Mouse (Mus musculus): Measurements from ENCODE around the gene Gps2. TPM values are rescaled to one million over a fixed set of nuclear protein-coding genes. Genes with fewer than 3 reads are reported as not detected.
"Not testable (repeated sequence)": the region's sequence is repeated elsewhere in the genome, so short reads cannot be mapped to it uniquely, and the experiment has no call there.

Gps2 gene
- polyA plus RNA-seq, 1 experiment = 37.3 TPM

DNA sequence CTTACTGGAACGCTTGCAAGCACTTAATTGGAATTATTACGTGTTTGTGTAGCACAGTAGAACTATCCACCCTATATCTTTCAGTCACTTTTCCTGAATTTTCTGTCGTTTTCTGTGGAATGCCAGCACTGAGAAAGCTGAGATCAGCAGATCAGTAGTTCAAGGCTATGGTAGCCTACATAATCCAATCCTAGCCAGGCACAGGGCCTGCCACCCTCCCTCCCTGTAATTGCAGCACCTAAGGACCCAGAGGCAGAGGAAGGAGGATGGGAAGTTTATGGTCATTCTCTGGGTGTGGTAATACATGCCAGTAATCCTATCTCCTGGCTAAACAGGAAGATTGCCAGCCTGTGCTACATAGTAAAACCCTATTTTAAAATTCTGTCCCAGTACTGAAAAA lies 9.1 kb downstream of the Gps2 start:
- Histone ChIP-seq H3K79me3 (ENCODE audit: low read depth) (peaks cover 29% of the 10 kb centered on the region), H3K27me3 (ENCODE audit: control insufficient read depth, insufficient read depth, insufficient read length) (no peaks in the 10 kb centered on the region), H3K4me3 (ENCODE audit: insufficient read depth, poor library complexity, severe bottlenecking) (no peak overlapping the region), H3ac (ENCODE audit: control insufficient read depth, insufficient read length, low read depth) (peak overlapping the region; percentile 30), H3K36me3 (ENCODE audit: control insufficient read depth, insufficient read depth) (peaks cover 24% of the 10 kb centered on the region), H3K79me2 (ENCODE audit: control insufficient read depth, insufficient read depth) (peaks cover 39% of the 10 kb centered on the region)
- no peak for TF ChIP-seq FOSL1 (IDR thresholded peaks at IDR 0.05; ENCODE audit: insufficient read depth, low read length, poor library complexity, severe bottlenecking)

DNA sequence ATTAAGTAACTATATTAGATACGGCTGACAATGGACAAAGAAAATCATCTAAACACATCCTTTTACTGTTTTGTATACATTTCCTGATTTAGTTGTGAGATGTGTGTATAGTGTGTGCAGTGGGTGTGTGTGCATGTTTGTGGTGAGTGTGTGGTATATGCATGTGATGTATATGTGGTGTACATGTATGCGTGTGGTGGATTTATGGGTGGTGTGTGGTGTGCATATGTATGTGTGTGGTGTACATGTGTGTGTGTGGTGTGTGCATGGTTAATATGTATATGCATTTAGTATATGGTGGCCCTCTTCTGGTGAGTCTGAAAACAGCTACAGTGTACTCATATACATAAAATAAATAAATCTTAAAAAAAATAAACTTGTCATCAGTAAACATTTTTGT lies 13.8 kb downstream of the Gps2 start:
- H3K79me3 ChIP-seq (ENCODE audit: low read depth) = no peaks in the 10 kb centered on the region
- peaks cover under 1% of the 10 kb centered on the region for H3K79me2 ChIP-seq (ENCODE audit: control insufficient read depth, insufficient read depth)
- H3K27me3 ChIP-seq (ENCODE audit: control insufficient read depth, insufficient read depth, insufficient read length) = no peaks in the 10 kb centered on the region
- no peak overlapping the region for H3K4me3 ChIP-seq (ENCODE audit: insufficient read depth, poor library complexity, severe bottlenecking)
- H3K36me3 ChIP-seq (ENCODE audit: control insufficient read depth, insufficient read depth) = no peaks in the 10 kb centered on the region
- no peak overlapping the region for H3ac ChIP-seq (ENCODE audit: control insufficient read depth, insufficient read length, low read depth)
- TF ChIP-seq USF1 (IDR thresholded peaks at IDR 0.05; ENCODE audit: low read depth) (no peak), CTCF (IDR thresholded peaks at IDR 0.05; ENCODE audit: control insufficient read depth, insufficient read depth, insufficient read length) (no peak)

DNA sequence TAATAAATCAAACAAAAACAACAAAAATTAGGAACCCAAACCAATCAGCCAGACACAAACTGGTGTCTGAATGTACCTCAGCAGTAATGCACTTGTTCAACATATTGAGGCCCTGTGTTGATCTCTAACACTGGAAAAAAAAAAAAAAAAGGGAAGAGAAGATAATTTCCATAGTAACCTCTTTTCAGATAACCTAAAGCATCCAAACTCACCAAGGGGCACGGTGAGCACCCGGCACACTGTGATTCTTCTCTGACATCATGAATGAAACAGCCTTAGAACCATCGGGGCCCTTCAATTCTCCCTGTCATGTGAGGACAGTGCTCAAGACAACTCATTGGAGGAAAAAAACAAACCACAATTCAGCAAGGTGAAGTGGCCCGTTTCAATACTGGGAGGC lies 16.0 kb downstream of the Gps2 start:
- Histone ChIP-seq H3K27me3 (ENCODE audit: control insufficient read depth, insufficient read depth, insufficient read length) (no peaks in the 10 kb centered on the region), H3K79me3 (ENCODE audit: low read depth) (no peaks in the 10 kb centered on the region), H3ac (ENCODE audit: control insufficient read depth, insufficient read length, low read depth) (no peak overlapping the region), H3K79me2 (ENCODE audit: control insufficient read depth, insufficient read depth) (no peaks in the 10 kb centered on the region), H3K4me3 (ENCODE audit: insufficient read depth, poor library complexity, severe bottlenecking) (no peak overlapping the region), H3K36me3 (ENCODE audit: control insufficient read depth, insufficient read depth) (no peaks in the 10 kb centered on the region)
- TF ChIP-seq FOSL1 (IDR thresholded peaks at IDR 0.05; ENCODE audit: insufficient read depth, low read length, poor library complexity, severe bottlenecking) (no peak), MYOD1 (IDR thresholded peaks at IDR 0.05; ENCODE audit: control insufficient read depth, insufficient read length, low read depth) (no peak), MAX (IDR thresholded peaks at IDR 0.05) (no peak), USF1 (IDR thresholded peaks at IDR 0.05; ENCODE audit: low read depth) (no peak), MYOG (IDR thresholded peaks at IDR 0.05; ENCODE audit: control insufficient read depth, extremely low read depth, insufficient read length) (no peak), CEBPB (IDR thresholded peaks at IDR 0.05; ENCODE audit: low read depth) (no peak), CTCF (IDR thresholded peaks at IDR 0.05; ENCODE audit: control insufficient read depth, insufficient read depth, insufficient read length) (no peak)

DNA sequence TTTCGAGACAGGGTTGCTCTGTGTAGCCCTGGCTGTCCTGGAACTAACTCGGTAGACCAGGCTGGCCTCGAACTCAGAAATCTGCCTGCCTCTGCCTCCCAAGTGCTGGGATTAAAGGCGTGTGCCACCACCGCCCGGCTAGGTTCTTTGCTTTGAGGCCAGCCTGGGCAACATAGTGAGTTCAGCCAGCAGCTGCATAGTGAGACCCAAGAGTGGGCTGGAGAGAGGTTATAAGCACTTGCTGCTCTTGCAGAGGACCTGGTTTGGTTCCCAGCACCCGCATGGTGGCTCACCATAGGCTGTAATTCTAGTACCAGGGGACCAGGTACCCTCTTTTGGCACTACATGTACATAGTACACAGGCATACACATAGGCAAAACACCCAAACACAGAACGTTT lies 16.5 kb downstream of the Gps2 start:
- not testable (repeated sequence) for H3ac ChIP-seq (ENCODE audit: control insufficient read depth, insufficient read length, low read depth)

DNA sequence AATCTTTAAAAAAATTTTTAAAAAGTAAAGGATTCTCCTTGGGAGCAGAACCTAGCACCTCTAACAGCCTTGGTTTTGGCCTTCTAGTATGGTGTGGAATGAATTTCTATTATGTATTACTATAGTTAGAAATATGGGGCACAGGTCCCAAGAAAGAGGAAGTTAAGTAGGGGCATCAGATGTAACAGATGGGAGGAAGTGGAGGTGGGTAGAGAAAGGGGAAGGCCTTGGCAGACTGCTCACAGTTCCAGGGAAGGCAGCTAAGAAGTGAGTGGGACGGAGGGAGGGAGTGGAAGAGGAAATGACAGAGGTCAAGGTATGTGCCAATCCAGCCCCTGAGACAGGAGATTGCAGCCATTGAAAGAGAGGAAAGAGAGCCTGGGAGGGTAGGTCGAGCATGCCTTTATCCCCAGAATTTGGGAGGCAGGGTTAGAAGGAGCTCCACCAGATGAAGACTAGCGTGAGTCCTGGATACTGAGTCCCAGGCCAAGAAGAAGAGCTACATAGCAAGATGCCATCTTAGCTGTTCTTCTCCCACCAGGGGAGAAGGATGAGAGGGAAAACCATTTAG lies 17.4 kb downstream of the Gps2 start:
- TF ChIP-seq CTCF (IDR thresholded peaks at IDR 0.05; ENCODE audit: control insufficient read depth, insufficient read depth, insufficient read length) (no peak), USF1 (IDR thresholded peaks at IDR 0.05; ENCODE audit: low read depth) (no peak), MAX (IDR thresholded peaks at IDR 0.05) (no peak), CEBPB (IDR thresholded peaks at IDR 0.05; ENCODE audit: low read depth) (no peak), FOSL1 (IDR thresholded peaks at IDR 0.05; ENCODE audit: insufficient read depth, low read length, poor library complexity, severe bottlenecking) (no peak), MYOD1 (IDR thresholded peaks at IDR 0.05; ENCODE audit: control insufficient read depth, insufficient read length, low read depth) (no peak), MYOG (IDR thresholded peaks at IDR 0.05; ENCODE audit: control insufficient read depth, extremely low read depth, insufficient read length) (no peak)

More for the DNA sequence above, 16.5 kb downstream of the Gps2 start:
- H3K36me3 ChIP-seq (ENCODE audit: control insufficient read depth, insufficient read depth); H3K27me3 ChIP-seq (ENCODE audit: control insufficient read depth, insufficient read depth, insufficient read length); H3K79me3 ChIP-seq (ENCODE audit: low read depth); H3K4me3 ChIP-seq (ENCODE audit: insufficient read depth, poor library complexity, severe bottlenecking); H3K79me2 ChIP-seq (ENCODE audit: control insufficient read depth, insufficient read depth): not testable (repeated sequence)

DNA sequence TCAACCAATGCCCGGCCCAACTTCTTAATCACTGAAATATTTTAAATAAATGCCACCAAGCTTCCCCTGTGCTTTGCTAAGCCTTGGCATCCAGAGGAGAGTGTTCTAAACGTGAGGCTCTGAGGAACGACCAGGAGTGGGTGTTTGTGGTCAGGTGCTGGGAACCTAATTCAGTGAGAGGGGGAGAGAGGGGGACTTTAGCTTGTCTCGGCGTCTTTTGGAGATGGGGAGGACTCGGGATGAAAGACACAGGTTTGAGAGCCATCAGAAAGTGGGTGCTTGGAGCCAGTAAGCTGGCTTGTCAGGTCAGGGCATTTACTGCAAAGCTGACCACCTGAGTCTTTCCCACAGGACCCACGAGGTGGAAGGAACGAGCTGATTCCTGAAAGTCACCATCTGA lies 18.1 kb downstream of the Gps2 start:
- no peaks in the 10 kb centered on the region for H3K79me3 ChIP-seq (ENCODE audit: low read depth)
- no peak overlapping the region for H3ac ChIP-seq (ENCODE audit: control insufficient read depth, insufficient read length, low read depth)
- TF ChIP-seq FOSL1 (IDR thresholded peaks at IDR 0.05; ENCODE audit: insufficient read depth, low read length, poor library complexity, severe bottlenecking) (no peak), MYOD1 (IDR thresholded peaks at IDR 0.05; ENCODE audit: control insufficient read depth, insufficient read length, low read depth) (no peak), MAX (IDR thresholded peaks at IDR 0.05) (no peak), MYOG (IDR thresholded peaks at IDR 0.05; ENCODE audit: control insufficient read depth, extremely low read depth, insufficient read length) (no peak), USF1 (IDR thresholded peaks at IDR 0.05; ENCODE audit: low read depth) (no peak), CEBPB (IDR thresholded peaks at IDR 0.05; ENCODE audit: low read depth) (no peak), CTCF (IDR thresholded peaks at IDR 0.05; ENCODE audit: control insufficient read depth, insufficient read depth, insufficient read length) (no peak)
- no peak overlapping the region for H3K4me3 ChIP-seq (ENCODE audit: insufficient read depth, poor library complexity, severe bottlenecking)
- no peaks in the 10 kb centered on the region for H3K36me3 ChIP-seq (ENCODE audit: control insufficient read depth, insufficient read depth)
- peaks cover 17% of the 10 kb centered on the region for H3K27me3 ChIP-seq (ENCODE audit: control insufficient read depth, insufficient read depth, insufficient read length)
- no peaks in the 10 kb centered on the region for H3K79me2 ChIP-seq (ENCODE audit: control insufficient read depth, insufficient read depth)

More for the DNA sequence above, 17.4 kb downstream of the Gps2 start:
- peaks cover 9% of the 10 kb centered on the region for H3K27me3 ChIP-seq (ENCODE audit: control insufficient read depth, insufficient read depth, insufficient read length)
- no peaks in the 10 kb centered on the region for H3K36me3 ChIP-seq (ENCODE audit: control insufficient read depth, insufficient read depth)
- no peak overlapping the region for H3ac ChIP-seq (ENCODE audit: control insufficient read depth, insufficient read length, low read depth)
- no peak overlapping the region for H3K4me3 ChIP-seq (ENCODE audit: insufficient read depth, poor library complexity, severe bottlenecking)
- no peaks in the 10 kb centered on the region for H3K79me2 ChIP-seq (ENCODE audit: control insufficient read depth, insufficient read depth)
- no peaks in the 10 kb centered on the region for H3K79me3 ChIP-seq (ENCODE audit: low read depth)
